ENCODE assay signal across 24 mouse cellular contexts in genomic region chr14:20997548-20997947, GRCm38 (mm10). TPM values are rescaled to one million over a fixed set of nuclear protein-coding genes. Genes with fewer than 3 reads are reported as not detected.
A peak's percentile ranks its signal among the peaks of the same experiment; 100 is the strongest.
DNase-seq lines count a peak whose midpoint lies in the region; ATAC-seq lines count a peak whose summit lies in the region.
"Had no signal": no experiment of that assay in that cellular context is flagged by ENCODE, and none has a peak within 500 bp of the region (broad histone marks: within the 10 kb centered on the region; RNA-seq: fewer than 3 reads in every experiment).

No protein-coding gene starts in this region.

- ATAC-seq in hindbrain, embryonic 14.5 days (ENCODE audit: low FRiP score), result no peak; the same call in 1 of the 2 replicates
- ATAC-seq in hindbrain, embryonic 12.5 days (ENCODE audit: low FRiP score), result no peak
- peak; percentile 43; the same call in 1 of the 2 replicates for ATAC-seq in forebrain, embryonic 16.5 days
- ATAC-seq: CD4-positive, CD25-positive, alpha-beta regulatory T cell, adult 4 months; inflammation-experienced regulatory T-cells, adult 6 months had no signal

- no peak overlapping the region for H3K4me3 ChIP-seq in hindbrain, embryonic 14.5 days (replicated peaks; ENCODE audit: low read length)
- no peak overlapping the region for H3K4me3 ChIP-seq in hindbrain, embryonic 12.5 days
- H3K4me3 ChIP-seq in forebrain, embryonic 16.5 days (replicated peaks; ENCODE audit: low read length), result no peak overlapping the region
- H3K4me3 ChIP-seq: embryonic facial prominence, embryonic 15.5 days; heart, embryonic 12.5 days; limb, embryonic 10.5 days; midbrain, embryonic 10.5 days; myocyte had no signal

- no peak overlapping the region for H3K27ac ChIP-seq in hindbrain, embryonic 14.5 days
- no peak overlapping the region for H3K27ac ChIP-seq in hindbrain, embryonic 12.5 days
- no peak overlapping the region for H3K27ac ChIP-seq in forebrain, embryonic 16.5 days (ENCODE audit: low read length)
- H3K27ac ChIP-seq: embryonic facial prominence, embryonic 15.5 days; limb, embryonic 10.5 days; macrophage; midbrain, embryonic 10.5 days had no signal

- peak; percentile 8 for DNase-seq in cerebellum, adult 9-11 months
- DNase-seq in cerebellum, adult 11-12 months, result no peak
- peak; percentile 33 for DNase-seq in hindbrain, embryonic 14.5 days (ENCODE audit: low spot score)
- DNase-seq in lung, postnatal 10 days, result peak; percentile 13
- DNase-seq in lung, postnatal 14 days, result no peak
- no peak for DNase-seq in urinary bladder, postnatal 25 days (ENCODE audit: low spot score)
- DNase-seq: adrenal gland, postnatal 25 days; heart, postnatal 14 days; kidney, adult 8-10 months; kidney, postnatal 14 days; lung, adult 18-20 months; right cerebral cortex, postnatal 14 days; spleen, adult 18-20 months; thymus, postnatal 25 days had no signal

- H3K9me3 ChIP-seq in hindbrain, embryonic 14.5 days (ENCODE audit: control insufficient read depth, low read length), result no peaks in the 10 kb centered on the region
- no peaks in the 10 kb centered on the region for H3K9me3 ChIP-seq in hindbrain, embryonic 12.5 days (replicated peaks)
- H3K9me3 ChIP-seq in forebrain, embryonic 16.5 days (ENCODE audit: control insufficient read depth, low read length), result no peaks in the 10 kb centered on the region
- H3K9me3 ChIP-seq: embryonic facial prominence, embryonic 15.5 days; heart, embryonic 12.5 days; limb, embryonic 10.5 days; midbrain, embryonic 10.5 days had no signal

- H3K36me3 ChIP-seq in hindbrain, embryonic 14.5 days (replicated peaks; ENCODE audit: control insufficient read depth, insufficient read depth), result peaks cover 4% of the 10 kb centered on the region; the same call in 1 of the 2 replicates
- no peaks in the 10 kb centered on the region for H3K36me3 ChIP-seq in hindbrain, embryonic 12.5 days
- H3K36me3 ChIP-seq in forebrain, embryonic 16.5 days (ENCODE audit: control insufficient read depth, insufficient read depth), result no peaks in the 10 kb centered on the region

- WGBS in hindbrain, embryonic 14.5 days, result 40% methylated on average over 3 of the region's 3 CpGs
- 61% methylated on average over 3 of the region's 3 CpGs for WGBS in hindbrain, embryonic 12.5 days
- WGBS in forebrain, embryonic 16.5 days, result 16% methylated on average over 3 of the region's 3 CpGs

- no peak overlapping the region for H3K9ac ChIP-seq in hindbrain, embryonic 14.5 days
- H3K9ac ChIP-seq in hindbrain, embryonic 12.5 days, result no peak overlapping the region
- H3K9ac ChIP-seq in forebrain, embryonic 16.5 days (replicated peaks; ENCODE audit: low read depth, low read length), result no peak overlapping the region
- H3K9ac ChIP-seq: embryonic facial prominence, embryonic 15.5 days; heart, embryonic 12.5 days had no signal

- no peak overlapping the region for H3K4me2 ChIP-seq in hindbrain, embryonic 14.5 days (replicated peaks)
- no peak overlapping the region for H3K4me2 ChIP-seq in hindbrain, embryonic 12.5 days (replicated peaks)
- H3K4me2 ChIP-seq in forebrain, embryonic 16.5 days (ENCODE audit: low read length), result no peak overlapping the region
- H3K4me2 ChIP-seq: embryonic facial prominence, embryonic 15.5 days; heart, embryonic 12.5 days had no signal

- no peaks in the 10 kb centered on the region; the same call in 1 of the 2 replicates for H3K4me1 ChIP-seq in hindbrain, embryonic 14.5 days (replicated peaks; ENCODE audit: control insufficient read depth, insufficient read depth, low read length)
- peaks cover 2% of the 10 kb centered on the region; the same call in 1 of the 2 replicates for H3K4me1 ChIP-seq in hindbrain, embryonic 12.5 days
- peaks cover 13% of the 10 kb centered on the region for H3K4me1 ChIP-seq in forebrain, embryonic 16.5 days (replicated peaks; ENCODE audit: control insufficient read depth, insufficient read depth, low read length)
- H3K4me1 ChIP-seq: embryonic facial prominence, embryonic 15.5 days; limb, embryonic 10.5 days; midbrain, embryonic 10.5 days had no signal

- H3K27me3 ChIP-seq in hindbrain, embryonic 14.5 days (ENCODE audit: control insufficient read depth, insufficient read depth, low read length), result no peaks in the 10 kb centered on the region
- H3K27me3 ChIP-seq in hindbrain, embryonic 12.5 days, result no peaks in the 10 kb centered on the region
- no peaks in the 10 kb centered on the region for H3K27me3 ChIP-seq in forebrain, embryonic 16.5 days (replicated peaks; ENCODE audit: control insufficient read depth, insufficient read depth, low read length)
- H3K27me3 ChIP-seq: embryonic facial prominence, embryonic 15.5 days; heart, embryonic 12.5 days had no signal

RNA-seq across cellular contexts. Expression of gene Ap3m1, which starts 54.8 kb away (rescaled TPM):
- polyA plus RNA-seq in hindbrain, embryonic 14.5 days (2014; fragmentation: Nextera tagmentation; extraction: Ambion mirVana), result 94.5 and 101 TPM in 2 replicates
- polyA plus RNA-seq in hindbrain, embryonic 12.5 days (2016; fragmentation: Nextera tagmentation; extraction: Ambion mirVana), result 105 and 109 TPM in 2 replicates
- 101 and 109 TPM in 2 replicates for polyA plus RNA-seq in forebrain, embryonic 16.5 days (2015; fragmentation: Nextera tagmentation; extraction: Ambion mirVana)

RNA-seq across cellular contexts. Expression of gene Adk, which starts 54.8 kb away (rescaled TPM):
- 40.2 and 43.7 TPM in 2 replicates for polyA plus RNA-seq in hindbrain, embryonic 14.5 days (2014; fragmentation: Nextera tagmentation; extraction: Ambion mirVana)
- polyA plus RNA-seq in hindbrain, embryonic 12.5 days (2016; fragmentation: Nextera tagmentation; extraction: Ambion mirVana), result 76.2 and 79.3 TPM in 2 replicates
- 71.9 and 82.3 TPM in 2 replicates for polyA plus RNA-seq in forebrain, embryonic 16.5 days (2015; fragmentation: Nextera tagmentation; extraction: Ambion mirVana)

Comparison
In these comparisons a context has a peak if more than half of its experiments do, and no peak if none do; other contexts are left out.
1. DNase-seq: peak in cerebellum, adult 9-11 months (single experiment), hindbrain, embryonic 14.5 days (single experiment) and lung, postnatal 10 days (single experiment); none in cerebellum, adult 11-12 months (single experiment), lung, postnatal 14 days (single experiment) and urinary bladder, postnatal 25 days (single experiment).